Mouse (Mus musculus) liver, embryonic 12.5 days (tissue): ENCODE measurements at regions not wholly inside any gene's neighbourhood (a gene's known extent, or its start where the extent isn't known, plus 50 kb on each side); places are given as distances from the start of the nearest gene placed in this dataset.

Experiments used
- ATAC-seq: fragments of 200-750 bp; cut with Nextera tagmentation; 2 replicates; pipeline ENCODE4 v1.8.0; 2017; ENCODE audit warnings: moderate number of reproducible peaks, mild to moderate bottlenecking, moderate library complexity
- H3K27ac ChIP-seq: fragments of 300-500 bp; sonication (generic); 2 replicates; pipeline ENCODE4 v1.5.1; 2016; ENCODE audit warnings: mild to moderate bottlenecking
- H3K27me3 ChIP-seq: fragments of 300-500 bp; sonication (generic); replicated peaks from 2 replicates; pipeline ENCODE4 v1.6.1; 2016; ENCODE audit warnings: mild to moderate bottlenecking, moderate library complexity
- H3K36me3 ChIP-seq: fragments of 300-500 bp; sonication (generic); 2 replicates; pipeline ENCODE4 v1.6.1; 2016; ENCODE audit warnings: mild to moderate bottlenecking, moderate library complexity
- H3K4me1 ChIP-seq: fragments of 300-500 bp; sonication (generic); 2 replicates; pipeline ENCODE4 v1.6.1; 2016
- H3K4me2 ChIP-seq: fragments of 300-500 bp; sonication (generic); 2 replicates; pipeline ENCODE4 v1.6.1; 2016; ENCODE audit warnings: mild to moderate bottlenecking, moderate library complexity
- H3K4me3 ChIP-seq: fragments of 300-500 bp; sonication (generic); 2 replicates; pipeline ENCODE4 v1.5.1; 2016; ENCODE audit warnings: mild to moderate bottlenecking, moderate library complexity
- H3K9ac ChIP-seq: fragments of 300-500 bp; sonication (generic); 2 replicates; pipeline ENCODE4 v1.6.1; 2016; ENCODE audit warnings: mild to moderate bottlenecking, moderate library complexity
- H3K9me3 ChIP-seq: fragments of 300-500 bp; sonication (generic); replicated peaks from 2 replicates; pipeline ENCODE4 v1.6.1; 2016; ENCODE audit warnings: mild to moderate bottlenecking, moderate library complexity
- WGBS: fragments of 180-500 bp; shearing (Covaris S2); methylation state at CpG from one replicate; pipeline ENCODE4 v1.1.7; 2016; ENCODE audit not compliant: insufficient replicate concordance; 5-methylcytosine and 5-hydroxymethylcytosine counted together

DNA sequence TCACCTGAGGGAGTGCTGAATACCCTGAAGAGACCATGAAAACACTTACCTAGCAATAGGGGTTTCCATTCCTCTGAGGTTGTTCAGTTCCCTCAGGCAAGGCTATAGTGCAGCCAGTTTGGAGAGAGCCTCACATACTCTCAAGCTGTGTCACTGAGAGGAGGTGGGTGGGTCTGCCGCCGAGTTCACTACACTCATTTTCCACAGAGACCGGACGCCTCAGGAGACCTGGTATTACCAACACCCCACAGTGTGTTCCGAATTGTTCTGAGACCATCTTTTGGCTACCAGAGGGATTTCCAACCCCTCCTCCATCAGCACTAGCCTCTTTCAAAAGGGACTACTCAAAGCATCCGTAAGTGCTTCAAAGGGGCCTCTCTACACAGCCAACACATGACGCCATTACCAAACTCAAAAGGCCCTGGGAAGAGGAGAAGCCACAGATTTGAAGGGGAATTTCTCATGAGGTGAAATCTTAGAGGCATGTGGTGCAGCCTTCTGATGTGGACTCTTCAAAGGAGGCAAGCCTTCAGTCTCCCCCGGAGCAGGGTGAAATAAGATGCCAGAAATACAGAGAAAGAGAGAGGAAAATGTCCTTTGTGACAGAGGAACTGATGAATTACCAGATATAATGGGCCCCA lies 260.1 kb upstream of the Pabpc6 start:
- Histone ChIP-seq H3K4me1 (no peaks in the 10 kb centered on the region), H3K4me3 (no peak overlapping the region), H3K4me2 (no peak overlapping the region), H3K27me3 (no peaks in the 10 kb centered on the region), H3K27ac (no peak overlapping the region), H3K9me3 (no peaks in the 10 kb centered on the region), H3K36me3 (no peaks in the 10 kb centered on the region), H3K9ac (no peak overlapping the region)
- 70% methylated on average over 8 of the region's 8 CpGs for WGBS
- ATAC-seq, result no peak

- Histone ChIP-seq H3K4me1 (no peaks in the 10 kb centered on the region), H3K36me3 (no peaks in the 10 kb centered on the region), H3K9ac (no peak overlapping the region), H3K27me3 (no peaks in the 10 kb centered on the region), H3K9me3 (no peaks in the 10 kb centered on the region), H3K27ac (no peak overlapping the region), H3K4me3 (no peak overlapping the region), H3K4me2 (no peak overlapping the region)
- ATAC-seq, result no peak
- WGBS, result 70% methylated on average over 8 of the region's 8 CpGs
Observed at GRCm38 (mm10) chr17:9927724-9928123, 258.2 kb upstream of the Pabpc6 start.

DNA sequence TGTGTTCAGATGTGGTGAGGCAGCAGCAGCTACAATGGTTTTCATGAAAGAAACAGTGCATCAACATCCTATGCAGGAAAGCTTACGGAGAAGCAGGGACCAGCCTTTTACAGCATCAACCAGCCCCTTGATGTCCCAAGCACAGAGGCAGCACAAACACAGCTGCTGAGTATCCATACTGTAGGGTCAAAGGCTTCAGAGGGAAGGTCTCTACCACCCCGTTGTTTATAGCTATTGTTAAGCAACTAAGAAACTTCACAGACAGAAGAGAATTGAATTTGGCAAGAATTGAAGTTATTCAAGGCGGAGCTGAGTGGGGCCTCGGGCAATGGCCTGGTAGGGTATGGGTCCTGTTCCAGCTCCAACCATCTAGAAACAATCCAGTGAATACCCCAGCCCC lies 256.8 kb upstream of the Pabpc6 start:
- no peak overlapping the region for H3K4me2 ChIP-seq
- H3K27me3 ChIP-seq, result no peaks in the 10 kb centered on the region
- H3K36me3 ChIP-seq, result no peaks in the 10 kb centered on the region
- no peaks in the 10 kb centered on the region for H3K4me1 ChIP-seq
- ATAC-seq, result no peak
- H3K27ac ChIP-seq, result no peak overlapping the region
- H3K4me3 ChIP-seq, result no peak overlapping the region
- no peak overlapping the region for H3K9ac ChIP-seq
- no peaks in the 10 kb centered on the region for H3K9me3 ChIP-seq
- WGBS, result 57% methylated on average over 4 of the region's 4 CpGs

GRCm38 (mm10) chr17:9921326-9921725 lies 251.8 kb upstream of the Pabpc6 start:
- H3K27me3 ChIP-seq, result no peaks in the 10 kb centered on the region
- H3K36me3 ChIP-seq, result no peaks in the 10 kb centered on the region
- 52% methylated on average over 2 of the region's 2 CpGs for WGBS
- ATAC-seq, result no peak
- no peak overlapping the region for H3K27ac ChIP-seq
- H3K4me1 ChIP-seq, result no peaks in the 10 kb centered on the region
- no peak overlapping the region for H3K9ac ChIP-seq
- H3K4me2 ChIP-seq, result no peak overlapping the region
- no peak overlapping the region for H3K4me3 ChIP-seq
- H3K9me3 ChIP-seq, result no peaks in the 10 kb centered on the region

- Histone ChIP-seq H3K36me3 (no peaks in the 10 kb centered on the region), H3K27me3 (no peaks in the 10 kb centered on the region), H3K9ac (no peak overlapping the region), H3K4me1 (no peaks in the 10 kb centered on the region), H3K4me2 (no peak overlapping the region), H3K9me3 (no peaks in the 10 kb centered on the region), H3K4me3 (no peak overlapping the region), H3K27ac (no peak overlapping the region)
- ATAC-seq, result no peak
- 43% methylated on average over 2 of the region's 2 CpGs for WGBS
Observed at GRCm38 (mm10) chr17:9917031-9917430, 247.5 kb upstream of the Pabpc6 start.

DNA sequence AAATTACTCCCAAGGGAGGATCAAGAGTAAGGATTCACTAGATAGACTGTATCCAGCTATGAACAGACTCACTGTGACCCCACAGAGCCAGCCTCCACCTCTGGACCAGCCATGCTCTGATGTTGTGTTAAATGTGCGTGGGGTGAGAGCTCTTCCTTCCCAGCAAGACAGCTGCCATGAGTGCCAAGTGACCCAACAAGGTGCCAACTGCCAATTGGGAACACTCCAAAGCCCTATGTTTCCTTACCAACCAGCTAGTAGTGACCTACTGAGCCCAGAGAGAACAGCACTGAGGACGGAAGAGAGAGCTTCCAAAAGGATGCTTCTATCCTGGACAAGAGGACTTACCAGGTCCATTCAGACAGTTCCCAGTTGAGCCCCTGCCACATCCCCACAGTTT lies 241.3 kb upstream of the Pabpc6 start:
- peaks cover 6% of the 10 kb centered on the region; the same call in 1 of the 2 replicates for H3K27me3 ChIP-seq
- no peak overlapping the region for H3K4me2 ChIP-seq
- H3K4me3 ChIP-seq, result no peak overlapping the region
- ATAC-seq, result no peak
- H3K9ac ChIP-seq, result no peak overlapping the region
- 72% methylated on average over 2 of the region's 2 CpGs for WGBS
- H3K4me1 ChIP-seq, result no peaks in the 10 kb centered on the region
- H3K9me3 ChIP-seq, result no peaks in the 10 kb centered on the region
- H3K27ac ChIP-seq, result no peak overlapping the region
- H3K36me3 ChIP-seq, result no peaks in the 10 kb centered on the region

DNA sequence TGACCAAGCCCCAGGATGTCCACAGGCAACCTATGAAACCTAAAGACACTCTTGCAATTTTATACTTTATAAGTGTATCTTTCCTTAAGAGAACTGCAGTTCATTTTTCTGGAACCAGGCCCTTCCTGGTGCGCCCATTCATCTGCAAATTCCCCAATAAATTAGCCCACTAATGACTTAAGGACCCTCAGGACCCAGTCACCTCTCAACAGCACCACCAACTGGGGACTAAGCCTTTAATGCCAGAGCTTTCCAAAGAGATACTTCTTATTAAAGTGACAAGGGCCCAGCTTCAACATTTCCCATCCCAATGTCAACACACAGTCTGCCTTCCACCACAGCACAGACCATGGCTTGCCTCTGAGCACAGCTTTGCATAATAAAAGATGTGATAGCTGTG lies 237.6 kb upstream of the Pabpc6 start:
- Histone ChIP-seq H3K9me3 (no peaks in the 10 kb centered on the region), H3K36me3 (no peaks in the 10 kb centered on the region), H3K4me3 (no peak overlapping the region), H3K27me3 (peaks cover 6% of the 10 kb centered on the region; the same call in 1 of the 2 replicates), H3K9ac (no peak overlapping the region), H3K4me2 (no peak overlapping the region), H3K27ac (no peak overlapping the region), H3K4me1 (no peaks in the 10 kb centered on the region)
- ATAC-seq, result no peak
- WGBS, result 55% methylated on average over 1 of the region's 1 CpGs

- H3K27me3 ChIP-seq, result peaks cover 6% of the 10 kb centered on the region; the same call in 1 of the 2 replicates
- no peak overlapping the region for H3K9ac ChIP-seq
- no peaks in the 10 kb centered on the region for H3K9me3 ChIP-seq
- no peaks in the 10 kb centered on the region for H3K36me3 ChIP-seq
- no peaks in the 10 kb centered on the region for H3K4me1 ChIP-seq
- H3K4me2 ChIP-seq, result 0 out of 2 replicates have a peak overlapping the region, but pooled peaks have one; percentile 23
- ATAC-seq, result no peak
- no peak overlapping the region for H3K27ac ChIP-seq
- no peak overlapping the region for H3K4me3 ChIP-seq
- WGBS, result 19% methylated on average over 12 of the region's 12 CpGs
Observed at GRCm38 (mm10) chr17:9905501-9906462, 236.3 kb upstream of the Pabpc6 start.

DNA sequence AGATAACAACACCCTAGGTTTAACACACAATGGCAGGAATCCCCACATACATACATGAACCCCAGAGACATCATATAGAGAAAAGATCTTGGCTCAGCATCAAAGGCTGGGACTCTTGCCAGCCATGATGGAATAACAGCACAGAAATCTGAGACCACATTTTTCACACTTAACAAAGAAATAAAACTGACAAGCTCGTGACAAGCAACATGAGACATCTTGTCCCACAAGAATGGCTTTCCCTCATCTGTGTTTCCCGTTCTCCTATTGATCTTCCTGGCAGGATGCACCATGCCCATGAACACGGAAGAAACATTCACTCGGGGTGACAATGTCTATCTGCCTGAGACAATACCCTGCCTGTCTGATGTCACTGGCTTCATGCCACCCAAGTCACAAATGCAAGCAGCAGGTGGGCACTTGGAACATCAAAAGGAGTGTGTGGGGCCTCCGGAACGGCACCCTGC lies 235.0 kb upstream of the Pabpc6 start:
- H3K36me3 ChIP-seq, result no peaks in the 10 kb centered on the region
- H3K4me2 ChIP-seq, result no peak overlapping the region
- H3K4me1 ChIP-seq, result no peaks in the 10 kb centered on the region
- H3K27me3 ChIP-seq, result peaks cover 6% of the 10 kb centered on the region; the same call in 1 of the 2 replicates
- no peak overlapping the region for H3K9ac ChIP-seq
- no peak overlapping the region for H3K4me3 ChIP-seq
- no peak overlapping the region for H3K27ac ChIP-seq
- no peak for ATAC-seq
- H3K9me3 ChIP-seq, result no peaks in the 10 kb centered on the region
- WGBS, result 56% methylated on average over 6 of the region's 6 CpGs

DNA sequence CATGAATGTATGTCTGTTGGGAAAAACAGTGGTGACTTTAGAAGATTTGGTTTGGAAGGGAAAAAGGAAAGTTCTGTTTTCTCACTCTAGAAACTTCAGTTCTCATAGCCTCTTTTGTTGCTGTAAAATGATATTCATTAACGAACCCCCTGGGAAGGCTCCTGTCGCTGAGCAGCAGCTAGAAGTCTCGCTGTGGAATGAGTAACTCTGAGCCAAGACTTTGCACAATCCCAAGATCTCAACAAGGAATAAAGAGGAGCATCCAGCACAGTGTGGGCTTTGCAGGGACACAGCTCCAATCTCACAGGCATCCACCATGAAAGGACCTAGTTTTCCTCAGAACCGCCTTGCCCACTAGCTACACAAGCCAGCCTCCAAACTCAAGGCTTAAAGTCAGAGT lies 233.8 kb upstream of the Pabpc6 start:
- Histone ChIP-seq H3K9me3 (no peaks in the 10 kb centered on the region), H3K27ac (no peak overlapping the region), H3K4me2 (no peak overlapping the region), H3K9ac (no peak overlapping the region), H3K4me1 (no peaks in the 10 kb centered on the region), H3K36me3 (no peaks in the 10 kb centered on the region), H3K4me3 (no peak overlapping the region), H3K27me3 (peaks cover 6% of the 10 kb centered on the region; the same call in 1 of the 2 replicates)
- no peak for ATAC-seq
- 77% methylated on average over 4 of the region's 4 CpGs for WGBS

GRCm38 (mm10) chr17:9896964-9897363 lies 227.4 kb upstream of the Pabpc6 start:
- Histone ChIP-seq H3K27ac (no peak overlapping the region), H3K4me2 (no peak overlapping the region), H3K27me3 (no peaks in the 10 kb centered on the region), H3K36me3 (no peaks in the 10 kb centered on the region), H3K9ac (no peak overlapping the region), H3K4me1 (0 out of 2 replicates have a peak, but pooled peaks cover 6% of the 10 kb centered on the region), H3K9me3 (no peaks in the 10 kb centered on the region), H3K4me3 (no peak overlapping the region)
- WGBS, result 31% methylated on average over 2 of the region's 2 CpGs
- ATAC-seq, result no peak

GRCm38 (mm10) chr17:9895686-9896082 lies 226.2 kb upstream of the Pabpc6 start:
- Histone ChIP-seq H3K27ac (no peak overlapping the region), H3K27me3 (no peaks in the 10 kb centered on the region), H3K9ac (no peak overlapping the region), H3K4me3 (no peak overlapping the region), H3K36me3 (no peaks in the 10 kb centered on the region), H3K9me3 (no peaks in the 10 kb centered on the region), H3K4me1 (0 out of 2 replicates have a peak, but pooled peaks cover 6% of the 10 kb centered on the region), H3K4me2 (no peak overlapping the region)
- WGBS, result 69% methylated on average over 7 of the region's 7 CpGs
- ATAC-seq, result no peak
